Mouse (Mus musculus) hindlimb bud, embryonic 11.5 days (tissue): ENCODE measurements around the gene Ank3.
A peak's percentile ranks its signal among the peaks of the same experiment; 100 is the strongest.

ENCODE experiments used
- DNase-seq: peaks from one replicate; pipeline ENCODE4 v3.0.0-alpha.2; 2012; ENCODE audit warnings: low read depth, low spot score; ENCODE audit errors: extremely low spot score

Ank3 gene

DNA sequence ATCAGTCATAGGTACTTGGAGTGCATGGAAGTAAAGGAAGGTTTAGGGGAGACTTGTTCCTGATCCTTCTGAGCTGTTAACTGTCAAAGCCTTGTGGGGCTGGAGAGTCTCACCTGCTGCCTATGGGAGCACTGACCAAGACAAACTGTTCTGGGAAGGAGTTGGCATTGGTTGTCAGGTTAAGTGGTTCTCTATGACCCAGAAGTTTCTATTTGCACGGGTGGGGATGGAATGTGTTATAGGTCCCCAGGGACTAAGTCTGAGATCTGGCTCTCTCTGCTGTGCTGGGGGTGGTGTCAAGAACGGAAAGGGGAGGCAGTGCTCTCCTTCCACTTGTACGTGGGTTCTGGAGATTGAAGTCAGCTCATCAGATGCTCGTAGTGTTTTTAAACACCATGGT, 6.9 kb downstream of the Ank3 start:
- no peak for DNase-seq

DNA sequence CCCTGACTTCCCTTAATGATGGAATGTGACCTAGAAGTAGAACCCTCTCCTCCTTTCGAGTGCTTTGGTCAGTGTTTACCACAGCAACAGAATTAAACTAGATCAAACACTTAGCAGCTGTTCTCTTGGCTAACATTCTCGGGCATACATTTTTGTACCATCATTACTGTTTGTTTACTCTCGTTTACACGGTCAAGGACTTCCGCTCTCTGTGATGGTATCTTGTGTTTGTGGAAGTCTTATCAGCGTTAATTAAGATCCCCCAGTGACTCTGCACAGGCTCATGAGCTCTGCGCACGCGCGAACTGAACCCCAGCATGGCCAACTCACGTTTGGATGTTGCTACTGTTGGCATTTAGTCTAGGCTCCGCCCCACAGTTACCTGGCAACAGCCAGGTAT, 16.3 kb downstream of the Ank3 start:
- DNase-seq: no peak

DNA sequence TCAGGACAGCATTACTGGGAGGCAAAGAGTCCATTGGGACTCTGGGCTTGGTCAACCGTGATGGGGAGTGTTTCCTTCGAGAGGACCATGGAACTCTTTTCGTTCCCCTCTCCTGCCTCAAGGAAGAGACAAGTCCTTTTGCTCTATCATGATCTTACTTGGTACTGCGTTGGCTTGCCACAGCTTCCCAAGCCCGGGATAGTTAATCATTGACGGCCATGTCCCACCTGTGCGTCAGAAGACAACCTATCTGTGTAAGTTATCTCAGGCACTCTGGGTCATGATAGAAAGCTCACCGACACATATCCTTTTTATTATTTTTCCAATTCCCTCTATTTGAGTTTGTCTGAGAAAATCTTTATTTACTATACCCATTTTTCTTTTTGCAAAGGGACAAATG, 20.1 kb downstream of the Ank3 start:
- no peak for DNase-seq

DNA sequence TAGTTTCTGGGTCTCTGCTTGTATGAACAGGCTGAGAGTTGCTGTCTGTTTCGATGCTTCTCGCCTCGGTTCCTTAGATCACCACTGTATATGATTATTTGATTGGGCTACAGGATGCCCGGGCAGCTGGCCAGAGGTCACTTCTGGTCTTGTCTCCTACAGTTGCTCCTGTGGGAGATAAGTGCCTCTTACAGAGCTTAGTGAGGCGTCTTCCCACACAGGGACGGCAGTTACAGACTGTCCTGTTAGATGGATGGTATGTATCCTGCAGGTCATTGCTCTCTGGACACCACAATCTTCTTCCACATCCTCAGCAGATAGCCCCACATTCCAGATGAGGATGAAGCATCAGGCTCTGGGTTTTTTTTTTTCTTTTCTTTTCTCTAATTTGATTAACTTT, 21.7 kb downstream of the Ank3 start:
- DNase-seq: no peak

GRCm38 (mm10) chr10:69424051-69424450, 25.5 kb downstream of the Ank3 start:
- DNase-seq: no peak

- no peak for DNase-seq
Measured at GRCm38 (mm10) chr10:69430138-69430537, 31.6 kb downstream of the Ank3 start.

DNA sequence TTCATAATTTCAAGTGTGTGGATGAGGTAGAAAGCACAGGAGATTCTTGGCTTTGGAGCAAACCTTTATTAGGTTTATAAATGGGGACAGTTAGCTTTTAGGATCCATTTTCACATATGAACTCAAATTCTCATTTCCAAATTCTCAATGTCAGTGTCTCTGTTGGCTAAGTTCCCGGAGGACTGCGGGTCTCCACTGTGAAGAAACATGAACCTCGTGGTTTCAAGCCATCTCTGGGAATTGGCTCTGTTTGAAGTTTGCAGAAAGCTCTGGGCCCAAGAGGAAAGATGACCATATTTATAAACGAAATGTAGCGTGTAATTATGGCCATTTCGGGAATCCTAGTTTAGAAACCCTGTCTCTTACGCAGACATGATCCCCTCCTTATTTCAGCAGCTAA, 32.5 kb downstream of the Ank3 start:
- DNase-seq: no peak

- DNase-seq: no peak
Measured at GRCm38 (mm10) chr10:69435213-69435612, 36.6 kb downstream of the Ank3 start.

DNA sequence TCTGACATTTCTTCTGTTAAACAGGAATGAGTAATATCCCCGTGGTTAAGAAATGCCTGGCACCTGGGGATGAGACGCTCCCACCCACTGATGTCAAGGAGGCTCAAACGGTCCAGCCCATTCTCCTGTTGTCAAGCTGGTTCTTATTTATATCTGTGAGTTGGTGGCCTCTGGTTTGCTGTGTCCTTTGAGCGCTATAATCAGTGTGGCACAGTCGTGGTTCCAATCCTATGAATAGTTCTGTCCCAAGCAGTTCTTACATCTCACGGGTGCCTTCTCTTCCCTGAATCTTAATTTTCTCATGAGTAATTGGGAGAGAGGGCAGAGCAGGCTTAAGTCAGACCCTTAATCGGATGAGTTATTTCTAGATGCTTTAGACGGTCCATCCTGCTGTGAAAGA, 40.9 kb downstream of the Ank3 start:
- DNase-seq: no peak

DNA sequence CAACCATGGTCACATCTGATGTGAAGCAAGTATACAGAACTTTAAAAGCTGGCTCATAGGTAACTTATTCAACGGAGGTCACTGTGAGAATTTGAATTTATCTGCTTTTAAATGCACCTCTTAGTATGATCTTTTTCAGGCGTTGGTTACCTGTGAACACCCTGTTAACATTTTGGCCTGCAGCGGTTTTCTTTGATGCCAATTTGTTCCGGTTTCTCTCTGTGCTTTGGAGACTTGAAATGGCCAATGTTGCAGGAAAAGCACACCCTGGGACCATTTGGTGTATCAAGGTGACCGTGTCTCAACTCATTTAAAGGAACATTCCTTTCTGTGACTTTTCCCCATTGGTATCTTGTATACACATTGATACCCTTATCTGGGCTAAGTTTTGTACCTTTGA, 46.0 kb downstream of the Ank3 start:
- DNase-seq: no peak

GRCm38 (mm10) chr10:69445951-69446350, 47.4 kb downstream of the Ank3 start:
- no peak for DNase-seq

DNA sequence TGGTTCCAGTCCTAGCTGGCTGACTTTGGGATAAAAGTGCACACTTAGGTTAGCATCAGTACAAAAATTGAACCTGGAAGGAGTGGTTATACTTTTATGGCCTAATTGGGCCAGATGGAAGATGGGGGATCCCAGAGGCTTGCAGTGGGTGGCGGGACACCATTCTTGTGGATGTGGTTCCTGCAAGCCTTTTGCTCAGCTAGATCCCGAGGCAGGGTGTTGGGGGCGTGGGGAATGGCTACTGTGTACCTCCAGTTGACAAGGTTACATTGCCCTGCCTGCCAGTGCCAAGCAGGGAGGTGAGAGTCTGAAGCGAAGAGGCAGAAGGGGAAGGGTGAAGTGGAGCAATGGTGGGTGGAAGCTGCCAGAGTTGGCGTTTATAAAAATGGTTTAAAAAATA, 48.0 kb downstream of the Ank3 start:
- no peak for DNase-seq

GRCm38 (mm10) chr10:69447308-69447707, 48.7 kb downstream of the Ank3 start:
- no peak for DNase-seq

GRCm38 (mm10) chr10:69448174-69448573, 49.6 kb downstream of the Ank3 start:
- DNase-seq: no peak

DNA sequence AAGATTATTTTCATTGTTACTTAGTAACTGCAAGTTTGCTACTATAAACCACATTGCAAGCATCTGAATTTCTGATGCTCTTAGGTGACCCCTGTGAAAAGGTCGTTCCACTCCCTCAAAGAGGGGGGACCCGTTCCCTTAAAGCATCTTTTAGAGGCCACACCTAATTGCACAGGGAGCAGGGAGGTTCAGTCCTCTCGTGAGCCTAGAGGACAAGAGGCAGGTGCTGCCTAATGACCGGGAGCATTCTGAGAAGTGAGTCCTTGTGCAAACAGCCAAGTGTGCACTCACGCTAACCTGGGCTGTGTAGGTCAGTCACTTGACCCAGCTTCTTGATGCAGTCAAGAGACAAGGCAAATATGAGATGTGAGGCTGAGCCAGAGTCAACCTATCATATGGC, 52.4 kb downstream of the Ank3 start:
- no peak for DNase-seq

DNA sequence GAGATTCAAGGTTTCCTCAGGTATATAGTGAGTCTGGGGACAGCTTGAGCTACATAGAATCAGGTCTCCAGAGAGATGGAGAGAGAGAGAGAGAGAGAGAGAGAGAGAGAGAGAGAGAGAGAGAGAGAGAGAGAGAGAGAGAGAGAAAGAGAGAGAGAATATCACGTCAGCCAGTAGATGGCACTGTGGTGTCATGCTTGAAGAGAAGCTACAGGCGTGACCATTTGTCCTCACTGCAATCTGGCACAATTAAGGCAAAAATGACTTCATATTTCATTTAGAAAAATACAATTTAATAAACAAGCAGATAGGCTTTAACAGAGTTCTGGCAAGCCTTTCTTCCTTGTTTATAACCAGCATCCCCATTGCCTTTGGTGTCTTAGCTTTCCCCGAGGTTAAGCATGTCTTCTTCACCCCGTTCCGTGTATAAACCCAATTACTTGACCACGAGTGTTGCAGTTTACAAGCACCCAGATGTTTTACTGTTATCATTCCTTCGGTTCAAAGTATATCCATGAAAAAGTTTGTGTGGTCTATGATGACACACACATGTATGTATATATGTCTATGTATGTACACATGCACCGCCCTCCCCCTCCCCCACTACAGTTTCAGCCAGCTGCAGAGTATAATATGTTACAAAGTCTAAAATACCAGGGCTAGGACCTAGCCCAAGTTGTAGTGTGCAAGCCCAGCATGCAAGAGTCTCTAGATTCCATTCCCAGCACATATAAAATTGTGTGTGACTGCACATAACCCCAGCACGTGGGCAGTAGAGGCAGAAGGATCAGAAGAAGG, 53.8 kb downstream of the Ank3 start:
- DNase-seq: peak; percentile 57

GRCm38 (mm10) chr10:69453531-69453930, 55.0 kb downstream of the Ank3 start:
- DNase-seq: no peak

GRCm38 (mm10) chr10:69454480-69454879, 55.9 kb downstream of the Ank3 start:
- no peak for DNase-seq

DNA sequence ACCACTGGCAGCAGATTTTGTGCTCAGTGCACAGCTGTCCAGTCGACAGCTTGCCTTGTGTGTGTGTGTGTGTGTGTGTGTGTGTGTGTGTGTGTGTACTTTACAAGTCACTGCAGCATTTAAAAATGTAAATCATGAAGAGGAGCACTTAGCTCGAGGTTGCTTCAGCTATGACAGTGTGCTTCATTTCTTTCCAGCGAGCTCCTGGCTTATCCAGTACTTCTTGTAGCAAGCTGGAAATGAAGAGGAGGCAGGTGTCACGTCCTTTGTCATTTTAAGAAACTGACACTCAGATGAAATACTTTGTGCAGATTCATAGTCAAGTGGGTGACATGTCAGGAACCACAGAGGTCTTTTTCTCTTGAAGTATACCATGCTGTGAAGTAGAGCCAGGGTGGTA, 66.3 kb downstream of the Ank3 start:
- DNase-seq: no peak

GRCm38 (mm10) chr10:69465558-69466200, 67.1 kb downstream of the Ank3 start:
- no peak for DNase-seq

- DNase-seq: no peak
Measured at GRCm38 (mm10) chr10:69466201-69466585, 67.6 kb downstream of the Ank3 start.

DNA sequence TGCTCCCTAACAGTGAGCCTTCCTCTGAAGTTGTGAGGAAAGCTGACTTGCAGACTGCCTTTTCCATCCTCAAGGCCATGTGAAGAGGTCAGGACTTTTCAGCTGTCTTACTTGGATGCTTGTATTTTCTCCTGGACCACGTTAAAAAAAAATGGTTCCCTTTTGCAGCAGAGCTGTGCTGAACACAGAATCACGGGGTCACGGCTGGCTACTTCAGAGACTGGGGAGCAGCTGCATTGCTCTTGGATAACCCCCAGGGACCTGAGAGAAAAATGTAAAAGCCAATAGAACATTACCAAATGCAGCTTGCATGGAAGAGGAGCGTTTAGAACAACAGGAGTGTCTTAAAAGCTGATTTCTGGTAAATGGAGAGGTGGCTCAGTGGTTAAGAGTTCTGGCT, 68.0 kb downstream of the Ank3 start:
- DNase-seq: no peak

DNA sequence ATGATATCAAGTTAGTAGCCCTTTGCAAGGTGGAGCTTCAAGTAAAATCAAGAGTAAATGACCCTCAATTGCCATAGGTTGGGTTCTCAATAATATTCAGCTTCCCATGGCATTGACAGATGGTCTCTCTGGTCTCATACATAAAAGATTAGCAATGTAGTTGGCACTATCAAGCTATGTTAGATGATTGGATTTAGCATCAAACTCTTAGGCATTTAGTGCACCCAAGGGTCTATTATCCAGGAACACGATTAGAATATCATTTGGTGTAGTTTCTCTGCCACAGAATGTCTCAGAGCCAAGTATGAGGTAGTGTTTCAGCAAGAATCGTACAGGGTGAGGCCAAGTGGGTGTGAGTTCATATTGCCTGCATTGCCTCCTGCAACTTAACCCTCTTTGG, 68.6 kb downstream of the Ank3 start:
- DNase-seq: no peak
